Mouse (Mus musculus): ENCODE data around the gene Lrr1. TPM values are rescaled to one million over a fixed set of nuclear protein-coding genes. Genes with fewer than 3 reads are reported as not detected.
A peak's percentile ranks its signal among the peaks of the same experiment; 100 is the strongest.
"Not testable (repeated sequence)": the region's sequence is repeated elsewhere in the genome, so short reads cannot be mapped to it uniquely, and the experiment has no call there.

The Lrr1 gene
- total RNA-seq, 2 experiments from 2014 or later: 1.5 to 3.8 TPM

DNA sequence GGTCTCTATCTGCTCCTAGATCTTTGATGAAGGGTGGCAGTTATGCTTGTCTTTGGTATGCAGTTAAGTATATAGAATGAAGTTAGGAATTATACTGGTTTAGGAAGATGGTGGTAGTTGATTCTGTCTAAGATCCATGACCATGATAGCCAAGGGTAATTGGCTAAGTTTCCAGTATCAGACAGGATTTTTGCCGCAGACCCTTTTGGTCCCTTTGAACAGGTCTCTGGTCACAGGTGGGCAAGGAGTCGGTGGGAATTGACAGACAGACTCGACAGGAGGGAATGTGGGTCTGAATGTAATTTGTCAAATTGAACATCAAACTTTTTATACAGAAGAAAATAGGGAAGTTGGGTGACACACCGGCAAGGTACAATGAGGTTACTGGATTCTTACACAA, 5.0 kb upstream of the Lrr1 start:
- not testable (repeated sequence) for DNase-seq (ENCODE audit: low spot score in 2 of 2)

DNA sequence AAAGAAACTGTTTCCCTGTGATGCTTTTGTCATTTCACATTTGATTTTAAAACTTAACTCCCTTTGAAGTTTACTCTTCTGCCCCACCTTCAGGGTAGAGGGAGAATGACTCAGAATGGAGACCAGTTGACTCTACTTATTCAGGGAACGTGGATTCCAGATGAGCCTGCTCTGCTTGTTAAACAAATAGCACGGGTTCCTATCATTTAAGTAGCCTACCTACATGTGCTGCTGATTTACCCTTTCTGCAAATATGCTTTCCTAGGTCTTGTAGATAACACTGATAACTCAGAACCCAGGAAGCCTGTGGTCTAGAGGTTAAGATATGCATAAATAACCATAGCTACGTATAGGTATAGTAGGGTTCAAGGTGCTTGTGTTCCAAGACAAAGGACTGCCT, 3.7 kb upstream of the Lrr1 start:
- no peak for DNase-seq (ENCODE audit: low spot score in 2 of 2)

DNA sequence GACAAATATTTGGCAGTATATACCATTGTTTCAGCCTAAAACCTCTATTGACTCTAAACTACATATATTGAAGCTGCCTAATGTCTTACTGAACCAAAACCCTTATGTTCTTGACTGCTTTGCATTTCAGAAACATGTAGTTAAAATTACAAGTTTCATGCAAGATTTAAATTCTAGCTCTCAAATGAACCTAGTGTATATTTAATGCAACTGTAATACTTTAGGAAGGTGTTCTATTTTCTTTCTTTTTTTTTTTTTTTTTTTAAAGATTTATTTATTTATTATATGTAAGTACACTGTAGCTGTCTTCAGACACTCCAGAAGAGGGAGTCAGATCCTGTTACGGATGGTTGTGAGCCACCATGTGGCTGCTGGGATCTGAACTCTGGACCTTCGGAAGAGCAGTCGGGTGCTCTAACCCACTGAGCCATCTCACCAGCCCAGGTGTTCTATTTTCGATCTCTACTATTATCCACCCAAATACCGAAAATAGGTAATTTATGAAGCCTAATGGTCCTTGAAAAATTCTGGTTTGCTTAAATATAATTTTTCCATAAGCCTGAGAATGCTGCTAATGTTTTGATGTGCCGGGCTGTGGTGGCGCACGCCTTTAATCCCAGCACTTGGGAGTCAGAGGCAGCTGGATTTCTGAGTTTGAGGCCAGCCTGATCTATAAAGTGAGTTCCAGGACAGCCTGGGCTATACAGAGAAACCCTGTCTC, 1.6 kb upstream of the Lrr1 start:
- not testable (repeated sequence) for DNase-seq (ENCODE audit: low spot score in 2 of 2)

DNA sequence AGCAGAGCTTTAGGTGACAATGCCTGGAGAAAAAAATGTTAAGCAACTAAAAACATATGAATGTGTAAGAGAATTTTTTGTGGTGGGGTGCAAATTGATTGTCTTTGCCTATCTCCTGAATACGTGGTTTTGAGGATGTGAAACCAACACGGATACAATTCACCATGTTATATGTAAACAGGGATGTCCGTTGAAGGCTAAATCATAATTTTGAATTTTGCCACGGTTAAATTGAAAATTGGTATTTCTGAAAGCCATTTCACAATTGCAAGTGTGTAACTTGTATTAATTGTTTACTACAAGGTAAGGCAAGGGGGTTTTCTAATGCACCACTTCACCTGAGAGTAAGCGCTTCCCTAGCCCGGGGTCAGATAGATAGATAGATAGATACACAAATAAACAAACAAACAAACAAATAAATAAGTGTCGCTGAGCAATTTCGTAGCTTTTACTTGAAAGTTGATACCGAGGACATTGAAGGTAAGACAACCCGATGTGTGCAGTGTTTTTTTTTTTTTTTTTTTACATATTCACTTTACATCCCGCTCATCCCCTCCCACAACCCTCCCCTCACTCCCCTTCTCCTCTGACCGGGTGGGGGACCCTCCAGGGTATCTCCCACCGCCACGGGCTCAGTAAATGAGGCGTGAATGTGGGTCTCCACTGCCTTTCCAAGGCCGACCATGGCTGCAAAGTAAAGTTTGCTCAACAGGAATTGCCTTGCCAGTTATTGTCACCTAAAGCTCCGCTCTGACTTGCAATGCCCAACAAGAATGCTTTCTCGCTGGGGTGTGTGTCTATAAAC, 756 bp upstream of the Lrr1 start:
- no peak for DNase-seq (ENCODE audit: low spot score in 2 of 2)

DNA sequence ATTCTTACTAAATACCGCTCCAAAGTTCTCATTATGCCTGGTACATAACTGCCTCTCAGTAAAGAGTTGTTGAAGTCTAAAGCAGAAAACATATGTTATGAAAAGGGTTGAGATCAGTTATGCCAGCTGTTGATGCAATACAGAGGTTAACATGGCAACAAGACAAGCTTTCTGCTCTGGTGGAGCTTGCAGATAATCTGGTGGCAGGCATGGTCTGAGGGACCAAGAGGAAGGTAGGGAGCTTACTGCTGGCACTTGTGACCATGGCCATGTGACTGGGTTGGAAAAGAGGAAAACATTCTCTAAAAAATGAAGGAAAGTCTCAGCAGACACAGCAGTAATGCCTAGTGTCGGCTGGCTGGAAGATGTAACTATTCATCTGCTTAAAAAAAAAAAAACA, 2.7 kb downstream of the Lrr1 start:
- no peak for DNase-seq (ENCODE audit: low spot score in 2 of 2)

DNA sequence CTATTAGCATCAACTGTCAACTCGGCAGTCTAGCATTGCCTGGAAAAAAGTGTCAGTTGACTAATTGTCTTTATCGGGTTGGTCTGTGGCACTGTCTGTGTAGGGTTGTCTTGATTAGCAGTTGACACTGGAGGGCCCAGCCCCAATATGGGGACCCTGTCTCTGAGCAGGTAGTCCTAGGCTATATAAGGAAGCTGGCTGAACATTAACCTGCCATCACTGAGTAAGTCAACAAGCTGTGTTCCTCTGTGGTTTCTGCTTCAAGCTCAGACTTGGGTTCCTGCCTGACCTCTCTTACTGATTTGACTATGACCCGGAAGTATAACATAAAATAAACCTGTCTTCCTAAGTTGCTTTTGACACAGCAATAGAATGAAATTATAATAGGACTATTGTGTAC, 7.4 kb downstream of the Lrr1 start:
- no peak for DNase-seq (ENCODE audit: low spot score in 2 of 2)

DNA sequence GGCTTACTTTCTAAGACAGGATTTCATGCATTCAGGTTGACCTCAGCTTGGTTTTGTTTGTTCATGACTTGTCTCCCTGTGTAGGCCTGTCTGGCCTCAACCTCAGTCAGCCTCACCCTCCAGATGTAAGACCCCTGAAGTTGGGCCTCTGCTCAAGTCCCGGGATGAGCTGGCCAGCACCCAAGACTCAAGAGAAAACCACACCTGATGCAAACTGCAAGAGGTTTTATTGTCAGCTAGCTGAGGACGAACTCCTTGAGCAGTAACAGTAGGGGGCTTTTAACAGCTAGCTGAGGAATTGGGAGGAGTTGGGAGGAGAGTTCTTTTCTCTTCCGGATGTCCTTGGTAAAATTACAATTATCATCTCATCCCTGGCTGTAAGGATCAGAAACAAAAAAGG, 8.9 kb downstream of the Lrr1 start:
- DNase-seq (ENCODE audit: low spot score in 2 of 2): no peak

DNA sequence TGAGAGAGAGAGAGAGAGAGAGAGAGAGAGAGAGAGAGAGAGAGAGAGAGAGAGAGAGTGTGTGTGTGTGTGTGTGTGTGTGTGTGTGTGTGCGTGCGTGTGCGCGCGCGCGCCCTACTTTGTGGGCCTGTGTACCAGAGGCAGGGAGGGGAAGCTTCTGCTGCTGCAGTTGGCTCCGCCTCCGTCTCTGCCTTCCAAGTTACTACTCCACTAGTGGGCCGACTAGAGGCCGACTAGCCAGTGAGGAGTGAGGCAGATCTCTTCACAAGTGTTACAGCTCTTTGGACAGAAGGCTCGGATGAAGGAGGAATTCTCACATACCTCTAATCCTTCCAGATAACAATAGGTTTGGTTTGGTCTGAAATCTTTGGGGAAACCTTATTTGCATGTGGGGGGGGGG, 10.8 kb downstream of the Lrr1 start:
- no peak for DNase-seq (ENCODE audit: low spot score in 2 of 2)

DNA sequence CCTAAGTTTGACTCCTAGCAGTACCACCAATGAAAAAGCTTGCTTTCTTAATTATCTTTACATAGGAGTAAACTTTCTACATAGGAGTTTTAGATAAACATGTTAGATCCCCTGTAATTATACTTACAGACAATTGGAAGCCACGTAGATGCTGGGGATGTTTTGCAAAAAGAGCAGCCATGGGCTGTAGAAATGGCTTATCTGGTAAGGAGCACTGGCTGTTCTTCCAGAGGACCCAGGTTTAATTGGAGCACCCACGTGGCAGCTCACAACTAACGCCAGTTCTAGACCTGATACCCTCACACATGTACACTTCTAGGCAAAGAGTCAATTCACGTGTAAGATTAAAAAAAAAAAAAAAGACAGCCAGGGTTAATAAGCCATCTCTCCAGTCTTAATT, 13.2 kb downstream of the Lrr1 start:
- DNase-seq (ENCODE audit: low spot score in 2 of 2): no peak

DNA sequence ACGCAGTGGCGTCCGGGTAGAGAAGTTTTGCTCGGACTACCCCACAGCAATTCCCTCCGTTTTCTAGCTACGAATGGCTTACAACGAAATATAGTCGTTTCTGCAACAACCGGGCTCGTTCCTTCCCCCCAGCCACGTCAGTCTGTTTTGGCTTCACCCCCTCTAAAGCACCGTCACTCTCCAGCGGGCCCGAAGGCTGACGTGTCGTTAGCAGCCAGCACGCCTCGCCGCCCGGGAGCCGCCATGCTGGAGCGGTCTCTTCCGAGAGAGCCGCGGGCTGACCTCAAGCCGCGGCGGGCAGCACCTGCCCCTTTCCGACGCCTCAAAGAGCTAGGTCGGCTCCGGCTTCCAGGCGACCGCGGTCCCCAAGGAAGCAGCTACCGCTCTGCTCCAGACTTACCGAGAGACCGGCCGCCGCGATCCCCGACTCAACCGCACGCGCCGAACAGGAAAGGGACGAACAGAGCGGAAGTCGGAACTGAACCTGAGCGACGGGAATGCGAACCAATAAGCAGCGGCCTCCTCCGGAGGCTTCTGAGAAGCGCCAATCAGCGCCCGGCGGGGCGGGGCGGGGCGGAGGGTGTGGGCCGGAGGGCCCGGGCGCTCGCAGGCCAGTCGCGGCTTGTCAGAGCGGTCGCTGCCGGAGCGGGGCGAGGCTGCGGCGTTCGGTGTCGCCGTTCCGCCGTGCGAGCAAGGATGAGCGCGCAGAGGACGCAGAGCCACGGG, 15.1 kb downstream of the Lrr1 start, which contains the start of the genes Rpl36al and Mgat2:
Gene Rpl36al (minus strand): TSS at position 501 of the 726 bp plus-strand sequence.
Gene Mgat2 (plus strand): TSS at position 575 of the 726 bp plus-strand sequence.
- DNase-seq (ENCODE audit: low spot score in 2 of 2): peak; percentile 99 to 100

DNA sequence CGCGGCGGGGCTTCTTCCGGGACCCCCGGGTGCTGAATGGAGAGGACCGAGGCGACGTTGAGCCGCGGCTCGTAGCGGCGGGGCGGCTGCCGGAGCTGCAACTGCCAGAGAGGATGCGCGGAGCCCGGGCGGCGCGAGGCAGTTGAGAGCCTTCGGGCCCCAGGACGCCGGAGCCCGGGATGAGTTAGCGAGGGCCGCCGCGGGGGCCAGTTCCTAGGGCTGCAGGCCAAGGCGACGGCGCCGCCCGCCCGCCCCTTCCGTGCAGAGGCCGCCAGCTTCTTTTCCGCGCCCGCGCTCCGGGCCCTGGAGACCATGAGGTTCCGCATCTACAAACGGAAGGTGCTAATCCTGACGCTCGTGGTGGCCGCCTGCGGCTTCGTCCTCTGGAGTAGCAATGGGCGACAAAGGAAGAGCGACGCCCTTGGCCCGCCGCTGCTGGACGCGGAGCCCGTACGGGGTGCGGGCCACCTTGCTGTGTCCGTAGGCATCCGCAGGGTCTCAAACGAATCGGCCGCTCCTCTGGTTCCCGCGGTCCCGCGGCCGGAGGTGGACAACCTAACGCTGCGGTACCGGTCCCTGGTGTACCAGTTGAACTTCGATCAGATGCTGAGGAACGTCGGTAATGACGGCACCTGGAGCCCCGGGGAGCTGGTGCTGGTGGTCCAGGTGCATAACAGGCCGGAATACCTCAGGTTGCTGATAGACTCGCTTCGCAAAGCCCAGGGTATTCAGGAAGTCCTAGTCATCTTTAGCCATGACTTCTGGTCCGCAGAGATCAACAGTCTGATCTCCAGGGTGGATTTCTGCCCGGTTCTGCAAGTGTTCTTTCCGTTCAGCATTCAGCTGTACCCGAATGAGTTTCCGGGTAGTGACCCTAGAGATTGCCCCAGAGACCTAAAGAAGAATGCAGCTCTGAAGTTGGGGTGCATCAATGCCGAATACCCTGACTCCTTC, 16.0 kb downstream of the Lrr1 start:
- peak; percentile 36 to 71 for DNase-seq (ENCODE audit: low spot score in 2 of 2)

DNA sequence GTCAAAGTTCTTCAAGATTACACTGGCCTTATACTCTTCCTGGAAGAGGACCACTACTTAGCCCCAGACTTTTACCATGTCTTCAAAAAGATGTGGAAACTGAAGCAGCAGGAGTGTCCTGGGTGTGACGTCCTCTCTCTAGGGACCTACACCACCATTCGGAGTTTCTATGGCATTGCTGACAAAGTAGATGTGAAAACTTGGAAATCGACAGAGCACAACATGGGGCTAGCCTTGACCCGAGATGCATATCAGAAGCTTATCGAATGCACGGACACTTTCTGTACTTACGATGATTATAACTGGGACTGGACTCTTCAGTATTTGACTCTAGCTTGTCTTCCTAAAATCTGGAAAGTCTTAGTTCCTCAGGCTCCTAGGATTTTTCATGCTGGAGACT, 16.8 kb downstream of the Lrr1 start:
- no peak for DNase-seq (ENCODE audit: low spot score in 2 of 2)

DNA sequence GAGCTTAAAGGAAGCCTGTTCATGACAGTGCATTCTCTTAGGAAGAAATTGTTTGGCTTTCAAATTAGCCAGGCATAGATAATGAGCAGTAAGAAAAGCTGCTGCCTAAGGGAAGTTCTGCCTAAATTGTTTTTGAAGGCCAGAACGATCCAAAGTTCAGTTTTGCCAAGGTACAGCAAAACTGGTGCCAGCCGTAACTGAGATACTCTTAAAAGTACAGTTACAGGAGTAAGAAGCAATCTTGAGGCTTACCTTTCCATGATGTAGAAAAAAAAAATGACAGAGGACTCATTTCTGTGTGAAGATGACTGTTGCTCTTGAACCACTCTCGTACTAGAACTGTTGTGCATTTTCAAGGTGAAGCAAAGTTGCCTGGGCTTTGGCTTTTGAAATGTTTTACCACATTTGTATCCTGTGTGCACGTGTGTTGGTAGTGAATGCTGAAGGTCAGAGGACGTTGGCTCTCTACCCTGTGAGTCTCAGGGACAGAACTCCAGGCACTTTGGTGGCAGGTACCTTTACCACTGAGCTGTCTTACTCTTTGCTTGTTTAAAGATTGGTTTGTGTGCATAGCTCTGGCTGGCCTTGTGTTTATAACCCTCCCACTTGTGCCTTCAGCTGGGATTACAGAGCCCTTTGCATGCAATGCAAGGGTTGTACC, 18.3 kb downstream of the Lrr1 start:
- DNase-seq (ENCODE audit: low spot score in 2 of 2): no peak

DNA sequence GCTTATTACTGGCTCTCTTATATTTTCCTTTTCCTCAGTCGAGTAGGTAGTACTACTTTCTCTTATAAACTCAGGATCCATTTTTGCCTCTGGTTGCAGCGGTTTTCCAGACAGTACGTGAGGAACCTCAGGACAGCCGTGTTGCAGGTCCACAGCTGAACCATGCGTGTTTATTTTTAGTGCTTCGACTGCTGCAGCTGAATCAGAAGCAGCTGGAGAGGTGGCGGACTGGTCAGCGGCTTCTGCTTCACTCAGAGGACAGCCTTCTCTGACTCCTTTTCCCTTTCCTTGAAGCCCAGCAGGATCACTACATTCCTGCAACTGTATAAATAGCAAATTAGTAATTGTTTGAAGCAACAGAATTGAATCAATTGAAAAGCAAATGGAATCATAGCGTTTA, 21.5 kb downstream of the Lrr1 start:
- DNase-seq (ENCODE audit: low spot score in 2 of 2): no peak

DNA sequence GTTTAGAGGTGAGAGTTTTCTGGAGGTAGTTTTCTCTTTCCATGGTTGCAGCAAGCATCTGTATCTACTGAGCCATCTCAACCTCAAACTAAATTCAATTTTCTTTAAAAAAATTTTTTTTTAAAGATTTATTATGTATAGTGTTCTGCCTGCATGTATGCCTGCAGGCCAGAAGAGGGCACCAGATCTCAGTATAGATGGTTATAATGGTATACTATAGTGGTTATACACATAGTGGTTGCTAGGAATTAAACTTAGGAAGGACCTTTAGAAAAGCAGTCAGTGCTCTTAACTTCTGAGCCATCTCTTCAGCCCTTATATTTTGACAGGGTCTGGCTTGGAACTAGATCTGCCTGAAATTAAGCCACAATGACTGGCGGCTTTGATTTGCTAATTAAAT, 21.9 kb downstream of the Lrr1 start:
- no peak for DNase-seq (ENCODE audit: low spot score in 2 of 2)

DNA sequence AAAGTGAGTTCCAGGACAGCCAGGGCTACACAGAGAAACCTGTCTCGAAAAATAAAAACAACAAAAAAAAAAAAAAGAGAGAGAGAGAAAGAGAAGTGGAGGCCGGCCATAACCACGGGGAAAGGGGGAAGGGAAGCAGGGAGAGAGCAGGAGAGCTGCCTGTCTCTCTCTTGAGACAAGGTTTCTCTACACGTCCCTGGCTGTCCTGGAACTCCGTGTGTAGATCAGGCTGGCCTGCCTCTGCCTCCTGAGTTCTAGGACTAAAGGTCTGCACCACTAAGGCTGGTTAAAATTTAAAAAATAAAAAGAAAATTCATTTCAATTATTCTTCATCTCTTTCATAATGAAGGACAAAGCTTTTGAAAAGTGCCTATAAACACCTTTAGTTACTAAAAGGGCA, 22.8 kb downstream of the Lrr1 start:
- DNase-seq (ENCODE audit: low spot score in 2 of 2): no peak

DNA sequence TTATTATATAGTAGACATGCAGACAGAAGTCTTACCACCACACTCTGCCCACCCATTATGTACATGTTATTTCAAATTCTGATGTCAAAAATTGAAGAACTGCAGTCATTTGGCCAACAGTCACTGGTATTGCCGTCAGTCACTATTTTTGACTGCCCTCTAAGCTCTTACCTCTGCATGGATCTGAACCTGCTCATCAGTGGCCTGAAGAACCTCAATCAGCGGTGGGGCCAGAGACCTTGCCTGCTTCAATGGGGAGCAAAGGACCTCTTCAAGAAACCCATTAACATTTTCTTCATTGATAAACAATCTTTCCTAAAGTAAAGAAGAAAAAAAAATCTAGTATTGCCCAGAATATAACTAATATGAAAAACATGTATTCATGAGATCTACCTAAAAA, 24.0 kb downstream of the Lrr1 start:
- DNase-seq (ENCODE audit: low spot score in 2 of 2): no peak

DNA sequence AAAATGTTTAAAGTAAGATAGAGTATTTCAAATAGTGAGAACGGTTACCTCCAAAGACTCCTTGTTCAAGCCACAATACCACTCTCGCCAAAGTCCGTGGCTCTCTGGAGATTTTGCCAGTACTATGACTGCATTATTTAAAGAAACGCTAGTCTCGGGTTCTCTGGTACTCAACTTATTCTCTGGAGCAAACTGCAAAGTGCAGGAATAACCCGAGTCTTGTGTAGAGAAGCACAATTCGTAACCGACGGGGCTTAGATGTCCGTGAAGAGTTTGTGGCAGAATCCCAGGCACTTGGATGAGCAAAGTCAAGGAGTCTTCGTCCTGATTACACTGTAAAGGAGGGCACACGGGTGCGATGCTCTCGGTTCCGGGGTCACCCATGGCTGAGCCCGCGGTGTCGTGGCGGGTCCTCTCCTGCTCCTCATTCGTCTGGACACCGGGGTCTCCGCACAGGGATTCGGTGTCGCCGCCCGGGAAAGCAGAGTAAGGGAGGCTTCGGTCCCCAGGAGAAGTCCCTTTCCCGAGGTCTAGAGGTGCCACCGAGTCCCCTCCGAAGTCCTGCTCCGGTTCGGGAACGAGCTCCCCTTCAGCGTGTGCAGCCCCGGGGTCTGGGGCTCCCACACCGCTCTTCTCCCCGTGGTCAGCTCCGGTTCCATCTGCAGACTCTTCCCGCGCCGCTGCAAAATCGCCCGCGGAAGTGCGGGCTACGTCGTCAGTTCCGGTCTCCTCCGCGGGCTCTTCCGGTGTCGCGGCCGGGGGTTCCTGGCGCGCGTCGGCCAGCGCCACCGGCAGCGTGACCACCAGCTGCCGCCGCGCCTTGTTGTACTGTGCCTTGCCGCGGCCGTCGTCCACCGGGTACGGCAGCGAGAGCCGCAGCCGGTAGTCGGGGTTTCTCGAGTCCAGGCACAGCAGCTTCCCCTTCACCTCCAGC, 28.1 kb downstream of the Lrr1 start, which contains the start of gene Gm49383:
Gene Gm49383 (minus strand): TSS at position 661 of the 934 bp plus-strand sequence.
- DNase-seq (ENCODE audit: low spot score in 2 of 2): peak; percentile 43 to 72

Data from gastrocnemius, postnatal 4 days (tissue).